Mouse (Mus musculus) stomach, postnatal 0 days (tissue): ENCODE data around the gene Cdk2.

ENCODE experiments used
- CTCF ChIP-seq: IDR thresholded peaks from 2 replicates; pipeline ENCODE4 v1.5.1; 2016; ENCODE audit warnings: antibody characterized with exemption, low read depth, mild to moderate bottlenecking, moderate library complexity
- EP300 ChIP-seq: optimal IDR thresholded peaks from 2 replicates; pipeline ENCODE3; 2016; ENCODE audit warnings: antibody characterized with exemption

DNA sequence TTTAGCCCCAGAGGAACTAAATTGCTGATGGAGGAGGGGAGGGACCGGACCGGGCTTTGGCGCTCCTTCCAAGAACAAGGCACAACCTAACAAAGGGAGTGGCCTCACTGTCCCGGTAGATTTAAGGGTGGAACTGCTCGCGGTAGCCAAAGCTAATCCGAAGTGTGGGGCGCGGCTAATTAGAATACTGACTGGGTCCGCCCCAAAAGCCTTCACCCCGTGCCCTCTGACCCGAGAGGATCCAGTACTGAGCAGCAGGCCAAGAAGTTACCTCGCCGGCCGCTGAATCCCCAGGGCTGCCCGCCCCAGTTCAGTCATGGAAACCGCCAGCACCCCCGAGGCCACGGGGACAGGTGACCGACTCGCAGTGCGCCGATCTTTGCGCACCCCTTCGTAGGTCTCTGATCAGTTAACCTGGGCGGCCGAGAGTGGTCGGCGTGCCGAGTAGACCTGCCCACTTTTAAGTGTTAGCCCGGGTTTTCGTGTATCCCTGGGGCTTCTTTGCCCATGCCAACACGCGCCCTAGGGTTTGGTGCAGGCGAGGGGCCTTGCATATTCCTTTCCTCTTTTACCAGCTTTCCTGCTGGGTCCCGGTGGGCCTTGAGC, 42.9 kb upstream of the Cdk2 start, which contains the start of gene Pym1:
- no peak for TF ChIP-seq CTCF
- TF ChIP-seq EP300: no peak
